Mouse (Mus musculus): ENCODE results near the gene Gpc4. TPM values are rescaled to one million over a fixed set of nuclear protein-coding genes. Genes with fewer than 3 reads are reported as not detected.

Gpc4 gene
- polyA plus RNA-seq, 1 experiment: 1.7 TPM

GRCm38 (mm10) chrX:52101940-52102339, 63.1 kb downstream of the Gpc4 start:
- Histone ChIP-seq H3K36me3 (ENCODE audit: control insufficient read depth, insufficient read depth) (no peaks in the 10 kb centered on the region), H3K79me2 (ENCODE audit: control insufficient read depth, insufficient read depth) (no peaks in the 10 kb centered on the region), H3K4me3 (no peak overlapping the region), H3K27me3 (ENCODE audit: control insufficient read depth, insufficient read depth, insufficient read length) (no peaks in the 10 kb centered on the region), H3ac (ENCODE audit: control insufficient read depth, insufficient read length) (no peak overlapping the region), H3K4me2 (ENCODE audit: low read depth) (no peak overlapping the region)
- TF ChIP-seq E2F4 (IDR thresholded peaks at IDR 0.05; ENCODE audit: insufficient read depth) (no peak), MYOG (IDR thresholded peaks at IDR 0.05; ENCODE audit: control insufficient read depth in 1 of 3, insufficient read depth in 1 of 3, insufficient read length in 2 of 3, low read depth in 2 of 3) (no peak), POLR2A (IDR thresholded peaks at IDR 0.05; ENCODE audit: insufficient read length, low read depth) (no peak), TCF3 (IDR thresholded peaks at IDR 0.05; ENCODE audit: insufficient read length, low read depth) (no peak), MAX (IDR thresholded peaks at IDR 0.05; ENCODE audit: low read depth) (no peak), POLR2AphosphoS2 (IDR thresholded peaks at IDR 0.05; ENCODE audit: insufficient read length, low read depth) (no peak), REST (IDR thresholded peaks at IDR 0.05; ENCODE audit: insufficient read depth, insufficient read length) (no peak), MYOD1 (IDR thresholded peaks at IDR 0.05; ENCODE audit: control insufficient read depth in 1 of 3, insufficient read length in 2 of 3, low read depth in 2 of 3) (no peak), TCF12 (IDR thresholded peaks at IDR 0.05; ENCODE audit: insufficient read depth, poor library complexity, severe bottlenecking) (no peak), SRF (IDR thresholded peaks at IDR 0.05; ENCODE audit: control insufficient read depth, insufficient read length, low read depth) (no peak), USF1 (IDR thresholded peaks at IDR 0.05; ENCODE audit: low read depth) (no peak), CEBPB (IDR thresholded peaks at IDR 0.05; ENCODE audit: insufficient read depth, poor library complexity, severe bottlenecking) (no peak)

GRCm38 (mm10) chrX:52101445-52101844, 63.6 kb downstream of the Gpc4 start:
- Histone ChIP-seq H3K4me3 (no peak overlapping the region), H3K27me3 (ENCODE audit: control insufficient read depth, insufficient read depth, insufficient read length) (no peaks in the 10 kb centered on the region), H3K79me2 (ENCODE audit: control insufficient read depth, insufficient read depth) (no peaks in the 10 kb centered on the region), H3ac (ENCODE audit: control insufficient read depth, insufficient read length) (no peak overlapping the region), H3K36me3 (ENCODE audit: control insufficient read depth, insufficient read depth) (no peaks in the 10 kb centered on the region), H3K4me2 (ENCODE audit: low read depth) (no peak overlapping the region)
- no peak for TF ChIP-seq USF1 (IDR thresholded peaks at IDR 0.05; ENCODE audit: low read depth)
- TF ChIP-seq MYOD1 (IDR thresholded peaks at IDR 0.05; ENCODE audit: control insufficient read depth in 1 of 3, insufficient read length in 2 of 3, low read depth in 2 of 3): no peak
- no peak for TF ChIP-seq REST (IDR thresholded peaks at IDR 0.05; ENCODE audit: insufficient read depth, insufficient read length)
- TF ChIP-seq POLR2A (IDR thresholded peaks at IDR 0.05; ENCODE audit: insufficient read length, low read depth): no peak
- no peak for TF ChIP-seq MAX (IDR thresholded peaks at IDR 0.05; ENCODE audit: low read depth)
- no peak for TF ChIP-seq E2F4 (IDR thresholded peaks at IDR 0.05; ENCODE audit: insufficient read depth)
- TF ChIP-seq TCF12 (IDR thresholded peaks at IDR 0.05; ENCODE audit: insufficient read depth, poor library complexity, severe bottlenecking): no peak
- no peak for TF ChIP-seq POLR2AphosphoS2 (IDR thresholded peaks at IDR 0.05; ENCODE audit: insufficient read length, low read depth)
- TF ChIP-seq SRF (IDR thresholded peaks at IDR 0.05; ENCODE audit: control insufficient read depth, insufficient read length, low read depth): no peak
- no peak for TF ChIP-seq CEBPB (IDR thresholded peaks at IDR 0.05; ENCODE audit: insufficient read depth, poor library complexity, severe bottlenecking)
- TF ChIP-seq TCF3 (IDR thresholded peaks at IDR 0.05; ENCODE audit: insufficient read length, low read depth): no peak
- no peak for TF ChIP-seq MYOG (IDR thresholded peaks at IDR 0.05; ENCODE audit: control insufficient read depth in 1 of 3, insufficient read depth in 1 of 3, insufficient read length in 2 of 3, low read depth in 2 of 3)

GRCm38 (mm10) chrX:52087726-52088348, 77.2 kb downstream of the Gpc4 start:
- H3ac ChIP-seq (ENCODE audit: control insufficient read depth, insufficient read length): no peak overlapping the region
- no peaks in the 10 kb centered on the region for H3K79me2 ChIP-seq (ENCODE audit: control insufficient read depth, insufficient read depth)
- TF ChIP-seq MYOD1 (IDR thresholded peaks at IDR 0.05; ENCODE audit: control insufficient read depth in 1 of 3, insufficient read length in 2 of 3, low read depth in 2 of 3): no peak
- no peaks in the 10 kb centered on the region for H3K36me3 ChIP-seq (ENCODE audit: control insufficient read depth, insufficient read depth)
- H3K4me2 ChIP-seq (ENCODE audit: low read depth): no peak overlapping the region
- no peaks in the 10 kb centered on the region for H3K27me3 ChIP-seq (ENCODE audit: control insufficient read depth, insufficient read depth, insufficient read length)
- H3K4me3 ChIP-seq: no peak overlapping the region

GRCm38 (mm10) chrX:52086885-52087573, 78.0 kb downstream of the Gpc4 start:
- Histone ChIP-seq H3K79me2 (ENCODE audit: control insufficient read depth, insufficient read depth) (no peaks in the 10 kb centered on the region), H3K4me2 (ENCODE audit: low read depth) (no peak overlapping the region), H3K36me3 (ENCODE audit: control insufficient read depth, insufficient read depth) (no peaks in the 10 kb centered on the region), H3ac (ENCODE audit: control insufficient read depth, insufficient read length) (no peak overlapping the region), H3K27me3 (ENCODE audit: control insufficient read depth, insufficient read depth, insufficient read length) (no peaks in the 10 kb centered on the region), H3K4me3 (no peak overlapping the region)
- no peak for TF ChIP-seq TCF12 (IDR thresholded peaks at IDR 0.05; ENCODE audit: insufficient read depth, poor library complexity, severe bottlenecking)
- TF ChIP-seq E2F4 (IDR thresholded peaks at IDR 0.05; ENCODE audit: insufficient read depth): no peak
- no peak for TF ChIP-seq POLR2A (IDR thresholded peaks at IDR 0.05; ENCODE audit: insufficient read length, low read depth)
- TF ChIP-seq CEBPB (IDR thresholded peaks at IDR 0.05; ENCODE audit: insufficient read depth, poor library complexity, severe bottlenecking): no peak
- TF ChIP-seq SRF (IDR thresholded peaks at IDR 0.05; ENCODE audit: control insufficient read depth, insufficient read length, low read depth): no peak

GRCm38 (mm10) chrX:52083557-52083956, 81.5 kb downstream of the Gpc4 start:
- Histone ChIP-seq H3K4me3 (no peak overlapping the region), H3K4me2 (ENCODE audit: low read depth) (no peak overlapping the region), H3K27me3 (ENCODE audit: control insufficient read depth, insufficient read depth, insufficient read length) (no peaks in the 10 kb centered on the region), H3K79me2 (ENCODE audit: control insufficient read depth, insufficient read depth) (no peaks in the 10 kb centered on the region), H3K36me3 (ENCODE audit: control insufficient read depth, insufficient read depth) (no peaks in the 10 kb centered on the region), H3ac (ENCODE audit: control insufficient read depth, insufficient read length) (no peak overlapping the region)
- TF ChIP-seq MYOD1 (IDR thresholded peaks at IDR 0.05; ENCODE audit: control insufficient read depth in 1 of 3, insufficient read length in 2 of 3, low read depth in 2 of 3): no peak
- no peak for TF ChIP-seq REST (IDR thresholded peaks at IDR 0.05; ENCODE audit: insufficient read depth, insufficient read length)
- no peak for TF ChIP-seq CEBPB (IDR thresholded peaks at IDR 0.05; ENCODE audit: insufficient read depth, poor library complexity, severe bottlenecking)
- no peak for TF ChIP-seq MAX (IDR thresholded peaks at IDR 0.05; ENCODE audit: low read depth)
- no peak for TF ChIP-seq MYOG (IDR thresholded peaks at IDR 0.05; ENCODE audit: control insufficient read depth in 1 of 3, insufficient read depth in 1 of 3, insufficient read length in 2 of 3, low read depth in 2 of 3)
- no peak for TF ChIP-seq E2F4 (IDR thresholded peaks at IDR 0.05; ENCODE audit: insufficient read depth)
- no peak for TF ChIP-seq TCF12 (IDR thresholded peaks at IDR 0.05; ENCODE audit: insufficient read depth, poor library complexity, severe bottlenecking)
- TF ChIP-seq USF1 (IDR thresholded peaks at IDR 0.05; ENCODE audit: low read depth): no peak
- TF ChIP-seq POLR2AphosphoS2 (IDR thresholded peaks at IDR 0.05; ENCODE audit: insufficient read length, low read depth): no peak
- no peak for TF ChIP-seq SRF (IDR thresholded peaks at IDR 0.05; ENCODE audit: control insufficient read depth, insufficient read length, low read depth)
- TF ChIP-seq TCF3 (IDR thresholded peaks at IDR 0.05; ENCODE audit: insufficient read length, low read depth): no peak

Data from myocyte (in vitro differentiated cells).